Mouse (Mus musculus) megakaryocyte, embryonic 14.5 days (primary cell): ENCODE measurements around the gene Comt. TPM values are rescaled to one million over a fixed set of nuclear protein-coding genes. Genes with fewer than 3 reads are reported as not detected.

ENCODE experiments used
- H3K27me3 ChIP-seq: replicated peaks from 2 replicates; pipeline ENCODE3; 2012; ENCODE audit warnings: inconsistent platforms
- H3K36me3 ChIP-seq: replicated peaks from 2 replicates; pipeline ENCODE3; 2012; ENCODE audit warnings: low read length, inconsistent platforms, mixed read lengths
- H3K4me1 ChIP-seq: 2 replicates; pipeline ENCODE4 v1.6.1; 2012; ENCODE audit warnings: inconsistent platforms
- H3K4me3 ChIP-seq: replicated peaks from 2 replicates; pipeline ENCODE3; 2012; ENCODE audit warnings: moderate library complexity, mild to moderate bottlenecking, inconsistent platforms
- H3K9me3 ChIP-seq: 2 replicates; pipeline ENCODE4 v1.6.1; 2012; ENCODE audit warnings: inconsistent platforms
- FLI1 ChIP-seq: IDR thresholded peaks from 2 replicates; pipeline ENCODE4 v1.6.1; 2012; ENCODE audit warnings: low read length, inconsistent platforms, mixed read lengths
- GATA1 ChIP-seq: IDR thresholded peaks from 3 replicates; pipeline ENCODE4 v1.6.1; 2012; ENCODE audit warnings: mixed read lengths, low read length, inconsistent platforms, borderline replicate concordance
- polyA plus RNA-seq: library from polyadenylated mRNA; stranded (reverse); fragments of >175 nt; gene quantifications from 2 replicates; pipeline ENCODE4 v1.2.3, GENCODE M21; 2012; ENCODE audit warnings: low replicate concordance; ENCODE audit not compliant: insufficient read depth

Gene Comt
- polyA plus RNA-seq, 1 experiment: 52.8 TPM

DNA sequence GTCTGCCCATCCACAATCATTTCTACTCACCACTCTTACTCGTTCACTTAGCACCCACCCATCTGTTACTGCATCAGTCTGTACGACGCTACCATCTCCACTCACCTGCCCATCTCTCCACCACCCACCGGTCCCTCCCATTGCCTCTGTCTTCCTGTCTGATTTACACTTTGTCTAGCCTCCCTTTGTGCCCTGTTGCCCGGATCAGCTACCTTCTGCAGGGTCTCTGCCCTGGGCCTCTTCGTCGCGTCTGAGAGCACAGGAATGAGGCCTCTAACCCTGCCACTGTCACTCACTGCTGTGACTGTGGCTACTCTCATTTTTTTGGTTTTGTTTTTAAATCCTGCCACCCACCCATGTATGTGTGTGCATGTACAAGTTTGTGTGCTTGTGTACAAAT is 42.0 kb downstream of the Comt start:
- Histone ChIP-seq H3K36me3 (no peaks in the 10 kb centered on the region), H3K4me1 (peaks cover 42% of the 10 kb centered on the region), H3K9me3 (no peaks in the 10 kb centered on the region), H3K4me3 (no peak overlapping the region), H3K27me3 (peaks cover 49% of the 10 kb centered on the region)
- TF ChIP-seq FLI1 (no peak), GATA1 (no peak)

DNA sequence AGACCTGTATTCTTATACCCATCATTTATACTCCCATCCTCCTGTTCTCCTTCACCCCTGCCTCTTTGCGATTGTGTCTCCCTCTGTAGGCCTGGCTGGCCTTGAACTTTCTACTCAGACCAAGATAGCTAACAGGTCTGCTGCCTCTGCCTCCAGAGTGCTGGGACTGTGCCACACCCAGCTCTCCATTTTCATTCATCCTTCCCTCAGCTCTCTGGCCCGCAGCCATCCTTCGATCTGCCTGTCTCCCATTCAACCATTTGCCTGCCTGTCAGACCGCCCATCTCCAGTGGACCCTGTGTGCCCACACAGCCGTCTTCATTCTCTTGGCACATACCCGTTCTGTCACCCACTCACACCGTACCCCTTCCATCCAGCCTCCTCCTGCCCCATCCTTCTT is 42.4 kb downstream of the Comt start:
- Histone ChIP-seq H3K4me3 (no peak overlapping the region), H3K4me1 (peaks cover 42% of the 10 kb centered on the region), H3K36me3 (no peaks in the 10 kb centered on the region), H3K27me3 (peaks cover 50% of the 10 kb centered on the region), H3K9me3 (no peaks in the 10 kb centered on the region)
- TF ChIP-seq FLI1 (no peak), GATA1 (no peak)

DNA sequence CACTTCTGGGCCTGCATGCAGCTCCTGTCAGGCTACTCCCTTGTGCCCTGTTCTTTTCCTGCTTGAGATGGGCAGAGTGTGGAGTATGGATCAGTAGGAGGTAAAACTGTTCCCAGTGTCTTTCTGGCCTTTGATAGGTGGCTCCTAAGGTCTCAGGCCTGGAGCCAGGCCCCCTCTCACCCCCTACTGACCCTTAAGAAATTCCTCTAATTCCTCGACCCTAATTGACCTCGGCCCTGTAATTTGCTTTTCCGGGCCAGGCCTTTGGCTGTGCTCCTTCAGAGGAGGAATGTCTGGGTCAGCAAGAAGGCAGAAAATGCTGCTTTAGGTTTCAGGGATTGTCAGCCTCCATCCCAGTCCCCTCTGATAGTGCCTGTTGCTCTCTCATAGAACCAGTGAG is 42.9 kb downstream of the Comt start:
- Histone ChIP-seq H3K4me3 (no peak overlapping the region), H3K9me3 (no peaks in the 10 kb centered on the region)

DNA sequence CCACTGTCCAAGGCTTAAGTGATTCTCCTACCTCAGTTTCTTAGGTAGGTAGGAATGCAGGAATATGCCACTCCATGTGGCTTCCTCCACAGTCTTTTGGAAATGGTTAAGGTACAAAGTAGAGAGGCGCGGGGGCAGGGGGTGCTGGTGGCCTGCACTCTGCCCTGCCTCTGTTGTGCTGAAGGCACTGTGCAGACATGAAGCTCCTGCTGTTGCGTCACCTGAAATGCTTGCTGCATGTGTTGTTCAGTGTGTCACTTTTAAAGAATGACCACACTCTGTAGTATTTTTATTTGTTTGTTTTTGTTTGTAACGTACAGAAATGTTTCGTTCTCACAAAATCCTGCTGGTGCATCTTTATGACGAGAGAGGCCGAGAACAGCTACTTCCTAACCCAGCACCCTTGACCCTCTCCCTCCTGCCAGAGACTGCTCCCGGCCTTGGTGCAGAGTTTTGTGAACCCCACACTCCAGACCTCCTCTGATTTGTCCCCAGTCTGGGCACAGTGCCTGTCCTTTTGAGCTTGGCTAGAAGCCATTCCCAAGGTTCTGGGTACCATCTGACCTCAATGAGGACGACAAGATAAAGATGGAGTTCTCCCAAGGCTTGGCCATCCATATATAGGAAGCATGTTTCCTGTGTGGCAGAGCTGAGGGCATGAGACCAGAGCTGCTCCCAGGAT is 43.5 kb downstream of the Comt start:
- Histone ChIP-seq H3K4me1 (peaks cover 41% of the 10 kb centered on the region), H3K4me3 (no peak overlapping the region), H3K27me3 (peaks cover 54% of the 10 kb centered on the region), H3K9me3 (no peaks in the 10 kb centered on the region), H3K36me3 (no peaks in the 10 kb centered on the region)
- TF ChIP-seq GATA1: no peak
- no peak for TF ChIP-seq FLI1

More for the DNA sequence above, 42.9 kb downstream of the Comt start:
- no peaks in the 10 kb centered on the region for H3K36me3 ChIP-seq
- TF ChIP-seq FLI1 (no peak), GATA1 (no peak)
- peaks cover 42% of the 10 kb centered on the region for H3K4me1 ChIP-seq
- peaks cover 51% of the 10 kb centered on the region for H3K27me3 ChIP-seq

DNA sequence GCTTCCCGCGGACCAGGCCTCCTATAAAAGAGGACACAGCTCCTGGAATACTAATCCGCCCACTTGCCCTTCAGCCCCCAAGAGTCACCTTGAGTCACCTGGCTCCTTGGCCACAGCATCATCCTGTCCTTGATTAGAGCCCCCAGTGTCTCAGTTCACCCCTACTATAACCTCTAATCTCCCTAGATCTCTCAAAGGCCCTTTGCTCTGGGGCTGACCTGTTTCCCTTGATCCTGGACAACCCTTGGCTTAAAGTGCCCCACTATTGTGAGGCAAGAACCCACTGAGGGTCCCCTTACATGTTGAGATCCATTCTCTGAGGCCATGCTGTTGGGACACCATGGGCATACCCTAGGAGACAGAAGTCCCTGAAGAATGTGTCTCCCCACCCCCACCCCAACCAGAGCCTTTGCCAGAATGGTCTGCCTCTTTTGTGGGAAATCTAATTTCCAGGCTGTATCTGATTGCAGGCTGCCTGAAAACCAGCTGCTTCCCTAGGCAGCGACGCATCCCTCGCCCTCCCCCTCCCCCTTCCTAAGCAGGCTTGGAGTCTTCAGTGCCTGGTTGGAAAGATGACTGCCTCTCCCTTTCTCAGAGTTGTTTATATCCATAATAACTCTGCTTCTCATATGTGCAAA is 44.9 kb downstream of the Comt start:
- H3K4me3 ChIP-seq: no peak overlapping the region
- no peaks in the 10 kb centered on the region for H3K9me3 ChIP-seq
- no peak for TF ChIP-seq GATA1
- TF ChIP-seq FLI1: no peak
- no peaks in the 10 kb centered on the region for H3K36me3 ChIP-seq
- peaks cover 53% of the 10 kb centered on the region for H3K27me3 ChIP-seq
- H3K4me1 ChIP-seq: peaks cover 40% of the 10 kb centered on the region

DNA sequence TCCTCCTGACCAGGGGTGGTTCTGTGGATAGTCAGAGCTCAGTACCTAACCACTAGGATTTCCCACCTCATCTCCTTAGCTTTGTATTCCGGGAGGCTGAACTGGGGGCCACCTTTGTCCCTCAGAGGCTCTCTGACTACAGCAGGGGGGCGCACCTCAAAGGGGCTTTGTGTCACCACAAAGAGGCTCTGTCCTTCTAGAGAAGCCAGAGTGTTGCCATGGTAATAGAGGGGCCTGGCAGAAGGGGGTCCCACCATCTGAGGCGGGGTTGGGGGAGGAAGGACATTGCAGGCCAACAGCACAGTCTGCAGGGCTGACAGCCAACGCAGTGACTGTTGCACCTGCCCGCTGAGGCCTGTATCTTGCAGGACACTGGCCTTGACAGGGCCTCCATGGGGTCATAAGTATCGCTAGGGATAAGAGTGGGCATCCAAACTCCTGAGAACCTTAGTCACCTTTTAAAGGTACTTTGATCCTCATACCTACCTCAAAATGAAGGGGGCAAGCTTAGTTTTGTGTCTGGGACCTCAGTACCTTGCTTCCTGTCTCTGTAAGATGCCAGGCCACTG is 46.1 kb downstream of the Comt start:
- Histone ChIP-seq H3K4me3 (peak overlapping the region; percentile 38), H3K9me3 (no peaks in the 10 kb centered on the region), H3K27me3 (peaks cover 46% of the 10 kb centered on the region), H3K4me1 (peaks cover 42% of the 10 kb centered on the region), H3K36me3 (no peaks in the 10 kb centered on the region)
- TF ChIP-seq FLI1 (no peak), GATA1 (no peak)

DNA sequence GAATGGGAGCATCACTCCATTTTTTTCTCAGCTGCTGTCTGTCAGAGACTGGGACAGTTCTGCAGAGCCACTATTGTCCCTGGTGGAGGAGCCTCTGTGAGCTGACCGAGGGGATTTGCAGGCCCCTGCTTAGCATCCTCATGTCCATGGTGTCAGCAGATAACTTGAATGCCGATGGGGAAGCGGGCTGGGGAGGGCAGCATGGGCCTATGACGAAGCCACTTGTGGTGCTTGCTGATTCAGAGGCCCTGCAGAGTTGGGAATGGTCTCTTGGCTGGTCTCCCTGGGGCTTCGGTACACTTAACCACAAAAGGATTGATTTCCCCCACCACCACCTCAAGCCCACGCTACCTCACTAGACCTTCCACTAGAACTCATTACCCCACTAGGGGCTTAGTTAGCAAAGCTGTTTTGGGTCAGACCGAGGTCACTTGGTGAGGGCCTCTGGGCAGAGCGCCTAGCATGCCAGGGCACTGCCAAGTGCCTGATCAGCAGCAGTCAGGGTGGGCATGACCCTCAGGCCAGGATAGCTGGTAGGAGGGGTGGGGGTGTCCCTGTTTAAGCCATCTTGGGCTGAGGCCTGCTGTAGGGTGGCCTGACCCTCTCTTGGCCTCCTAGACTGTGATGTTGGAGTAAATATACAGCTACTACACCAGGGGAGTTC is 47.2 kb downstream of the Comt start:
- H3K4me1 ChIP-seq: peaks cover 42% of the 10 kb centered on the region
- TF ChIP-seq GATA1: no peak
- no peak for TF ChIP-seq FLI1
- peaks cover 36% of the 10 kb centered on the region for H3K27me3 ChIP-seq
- H3K4me3 ChIP-seq: no peak overlapping the region
- no peaks in the 10 kb centered on the region for H3K9me3 ChIP-seq
- H3K36me3 ChIP-seq: no peaks in the 10 kb centered on the region

DNA sequence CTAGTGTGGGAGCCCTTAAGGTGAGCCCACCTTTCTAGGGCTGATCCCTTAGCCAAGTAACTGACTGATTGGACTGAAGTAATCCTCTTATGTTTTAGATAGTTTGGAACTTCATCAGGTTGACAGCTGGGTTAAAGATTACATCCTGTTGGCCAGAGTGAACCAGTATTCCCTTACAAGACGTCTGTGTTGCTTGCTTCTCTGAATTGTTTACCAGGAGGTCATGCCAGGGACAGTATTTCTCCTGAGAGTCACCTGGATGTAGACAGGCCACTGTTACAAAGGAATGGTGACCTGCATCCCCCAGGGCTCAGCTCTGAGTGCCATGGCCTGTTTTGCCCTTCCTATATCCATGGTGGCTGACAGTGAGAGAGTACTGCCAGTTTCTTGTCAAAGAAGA is 48.2 kb downstream of the Comt start:
- no peak for TF ChIP-seq GATA1
- no peak for TF ChIP-seq FLI1

DNA sequence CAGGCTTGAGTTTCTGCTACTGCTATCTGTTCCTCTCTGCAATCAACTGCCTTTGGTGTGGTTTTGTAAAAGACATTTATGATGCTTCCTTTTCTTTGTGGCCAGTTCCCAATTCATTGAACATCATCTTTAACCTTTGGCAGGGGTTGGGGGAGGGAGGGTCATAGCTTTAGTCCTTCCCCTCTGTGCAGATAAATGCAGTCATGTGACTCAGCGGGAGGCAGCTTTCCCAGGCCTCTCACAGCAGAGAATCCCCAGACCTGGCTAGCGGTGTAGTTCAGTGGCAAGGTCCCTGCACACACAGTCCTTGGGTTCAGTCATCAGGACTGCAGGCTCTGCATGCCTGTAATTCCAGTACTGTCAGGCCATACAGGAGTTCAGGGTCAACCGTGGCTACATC is 49.4 kb downstream of the Comt start:
- H3K27me3 ChIP-seq: peaks cover 37% of the 10 kb centered on the region
- no peaks in the 10 kb centered on the region for H3K9me3 ChIP-seq
- H3K4me1 ChIP-seq: peaks cover 33% of the 10 kb centered on the region

More for the DNA sequence above, 48.2 kb downstream of the Comt start:
- Histone ChIP-seq H3K9me3 (no peaks in the 10 kb centered on the region), H3K4me1 (peaks cover 39% of the 10 kb centered on the region), H3K27me3 (peaks cover 35% of the 10 kb centered on the region), H3K4me3 (no peak overlapping the region), H3K36me3 (no peaks in the 10 kb centered on the region)

DNA sequence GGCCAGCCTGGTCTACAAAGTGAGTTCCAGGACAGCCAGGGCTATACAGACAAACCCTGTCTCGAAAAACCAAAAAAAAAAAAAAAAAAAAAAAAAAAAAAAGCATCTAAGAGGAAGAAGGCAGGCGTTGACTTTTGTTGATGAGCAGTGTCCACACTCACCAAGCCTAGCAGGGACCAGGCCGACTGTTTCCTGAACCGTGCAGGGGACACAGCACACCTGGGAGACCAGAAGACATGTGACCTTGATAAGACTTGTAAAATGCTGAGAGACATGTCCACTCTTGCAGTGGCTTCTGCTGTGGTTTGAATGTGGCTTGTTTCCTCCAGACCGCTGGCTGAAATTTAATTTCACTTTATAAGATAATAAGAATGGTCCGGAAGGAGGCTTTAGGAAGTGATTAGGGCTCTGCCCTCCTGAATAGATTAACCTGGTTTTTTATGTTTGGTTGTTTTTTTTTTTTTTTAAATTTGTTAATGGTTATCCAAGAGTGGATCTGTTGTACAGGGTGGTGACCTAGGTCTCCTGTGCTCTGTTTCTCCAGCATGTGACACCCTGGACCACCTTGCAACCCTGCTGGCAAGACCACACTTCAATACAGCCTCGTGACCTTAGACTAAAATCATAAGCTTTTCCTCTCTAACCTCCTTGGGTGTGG is 50.2 kb downstream of the Comt start:
- peaks cover 39% of the 10 kb centered on the region for H3K27me3 ChIP-seq
- no peak overlapping the region for H3K4me3 ChIP-seq
- no peaks in the 10 kb centered on the region for H3K9me3 ChIP-seq
- H3K4me1 ChIP-seq: peaks cover 29% of the 10 kb centered on the region
- no peaks in the 10 kb centered on the region for H3K36me3 ChIP-seq
- TF ChIP-seq GATA1 (no peak), FLI1 (no peak)

More for the DNA sequence above, 49.4 kb downstream of the Comt start:
- no peaks in the 10 kb centered on the region for H3K36me3 ChIP-seq
- H3K4me3 ChIP-seq: peak overlapping the region; percentile 18
- TF ChIP-seq GATA1: no peak
- no peak for TF ChIP-seq FLI1
